Mouse (Mus musculus) lung, adult 2 months (tissue): Measurements from ENCODE around the gene Tlr9.

Experiments
- CTCF ChIP-seq: fragments of 200-500 bp; IDR thresholded peaks from 2 replicates; pipeline ENCODE4 v1.5.1; 2011; ENCODE audit warnings: mild to moderate bottlenecking, low read length, control low read depth; ENCODE audit not compliant: insufficient read depth
- POLR2A ChIP-seq: fragments of 200-500 bp; IDR thresholded peaks from 2 replicates; pipeline ENCODE4 v1.6.1; 2011; ENCODE audit warnings: low read depth, mild to moderate bottlenecking, control low read depth, low read length, borderline replicate concordance; ENCODE audit errors: extremely low read depth

DNA sequence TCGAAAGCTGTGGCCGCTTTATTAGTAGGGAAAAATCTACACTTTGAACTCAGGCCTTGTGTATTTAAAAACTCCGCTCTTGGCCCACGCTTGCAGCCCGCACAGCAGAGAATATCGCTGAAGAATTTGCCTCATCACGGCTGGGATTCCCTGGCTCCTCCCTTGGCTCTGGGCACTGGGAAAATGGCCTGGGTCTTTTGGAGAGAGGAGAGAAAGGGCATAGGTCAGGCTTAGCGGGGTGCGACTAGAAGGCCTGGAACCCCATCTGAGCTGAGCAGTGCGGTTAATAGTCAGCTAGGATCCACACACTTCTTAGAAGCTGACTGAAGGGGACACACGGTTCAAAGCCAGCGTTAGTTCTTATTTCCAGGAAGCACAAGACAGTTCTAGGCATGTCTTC is 50.9 kb downstream of the Tlr9 start:
- TF ChIP-seq CTCF (no peak), POLR2A (no peak)
